Mouse (Mus musculus): ENCODE data around the gene Usp36. TPM values are rescaled to one million over a fixed set of nuclear protein-coding genes. Genes with fewer than 3 reads are reported as not detected.
A peak's percentile ranks its signal among the peaks of the same experiment; 100 is the strongest.
"Not testable (repeated sequence)": the region's sequence is repeated elsewhere in the genome, so short reads cannot be mapped to it uniquely, and the experiment has no call there.

Usp36 gene
- polyA plus RNA-seq, 1 experiment from 2014 or later, result 16.8 TPM

- Histone ChIP-seq H3K27ac (no peak overlapping the region), H3K4me2 (replicated peaks) (no peak overlapping the region), H3K27me3 (replicated peaks) (no peaks in the 10 kb centered on the region), H3K9me3 (no peaks in the 10 kb centered on the region), H3K36me3 (no peaks in the 10 kb centered on the region), H3K4me3 (replicated peaks) (no peak overlapping the region), H3K4me1 (replicated peaks) (peaks cover 12% of the 10 kb centered on the region; the same call in 1 of the 2 replicates), H3K9ac (no peak overlapping the region)
- no peak for ATAC-seq
- 70% methylated on average over 5 of the region's 5 CpGs for WGBS
Observed at GRCm38 (mm10) chr11:118323974-118324373, 33.9 kb upstream of the Usp36 start.

DNA sequence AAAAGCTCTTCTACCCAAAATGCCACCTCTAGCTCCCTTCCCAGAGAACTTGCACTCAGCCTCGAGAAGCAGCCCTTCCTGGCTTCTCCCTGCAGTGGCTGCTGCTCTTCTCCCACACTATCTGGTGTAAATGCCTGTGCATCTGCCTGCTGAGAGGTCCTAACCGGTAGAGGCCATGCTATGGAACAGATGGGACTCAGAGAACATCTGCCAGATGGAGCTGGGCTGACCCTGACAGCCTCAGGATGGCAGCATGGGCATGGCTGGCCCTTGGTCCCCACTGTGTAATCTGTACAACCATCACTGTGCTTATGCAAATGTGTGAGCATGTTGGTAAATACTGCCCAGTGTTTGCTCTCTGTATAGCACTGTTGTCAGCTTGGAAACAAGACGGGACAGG, 32.6 kb upstream of the Usp36 start:
- Histone ChIP-seq H3K27me3 (replicated peaks) (no peaks in the 10 kb centered on the region), H3K4me1 (replicated peaks) (peaks cover 11% of the 10 kb centered on the region; the same call in 1 of the 2 replicates), H3K36me3 (no peaks in the 10 kb centered on the region), H3K27ac (no peak overlapping the region), H3K4me3 (replicated peaks) (no peak overlapping the region), H3K9me3 (no peaks in the 10 kb centered on the region), H3K9ac (no peak overlapping the region), H3K4me2 (replicated peaks) (no peak overlapping the region)
- no peak for ATAC-seq
- WGBS, result 57% methylated on average over 3 of the region's 3 CpGs

- 67% methylated on average over 4 of the region's 4 CpGs for WGBS
- Histone ChIP-seq H3K27ac (no peak overlapping the region), H3K4me3 (replicated peaks) (no peak overlapping the region), H3K9ac (no peak overlapping the region), H3K36me3 (no peaks in the 10 kb centered on the region), H3K9me3 (no peaks in the 10 kb centered on the region), H3K4me2 (replicated peaks) (no peak overlapping the region), H3K4me1 (replicated peaks) (peaks cover 5% of the 10 kb centered on the region; the same call in 1 of the 2 replicates), H3K27me3 (replicated peaks) (no peaks in the 10 kb centered on the region)
- ATAC-seq, result no peak
Observed at GRCm38 (mm10) chr11:118321971-118322370, 31.9 kb upstream of the Usp36 start.

- 86% methylated on average over 7 of the region's 7 CpGs for WGBS
- Histone ChIP-seq H3K4me3 (replicated peaks) (no peak overlapping the region), H3K27ac (no peak overlapping the region), H3K36me3 (0 out of 2 replicates have a peak, but pooled peaks cover 4% of the 10 kb centered on the region), H3K27me3 (replicated peaks) (no peaks in the 10 kb centered on the region), H3K9ac (no peak overlapping the region), H3K4me1 (replicated peaks) (0 out of 2 replicates have a peak, but pooled peaks cover under 1% of the 10 kb centered on the region), H3K9me3 (no peaks in the 10 kb centered on the region), H3K4me2 (replicated peaks) (no peak overlapping the region)
- no peak for ATAC-seq
Observed at GRCm38 (mm10) chr11:118321500-118321899, 31.5 kb upstream of the Usp36 start.

GRCm38 (mm10) chr11:118318678-118319077, 28.6 kb upstream of the Usp36 start:
- no peaks in the 10 kb centered on the region for H3K27me3 ChIP-seq (replicated peaks)
- H3K4me2 ChIP-seq (replicated peaks), result no peak overlapping the region
- ATAC-seq, result no peak
- H3K4me3 ChIP-seq (replicated peaks), result no peak overlapping the region
- no peaks in the 10 kb centered on the region for H3K9me3 ChIP-seq
- 0 out of 2 replicates have a peak, but pooled peaks cover 4% of the 10 kb centered on the region for H3K36me3 ChIP-seq
- H3K9ac ChIP-seq, result no peak overlapping the region
- H3K27ac ChIP-seq, result no peak overlapping the region
- H3K4me1 ChIP-seq (replicated peaks), result no peaks in the 10 kb centered on the region
- WGBS, result 61% methylated on average over 5 of the region's 5 CpGs

GRCm38 (mm10) chr11:118317129-118317528, 27.1 kb upstream of the Usp36 start:
- Histone ChIP-seq H3K9ac (no peak overlapping the region), H3K9me3 (no peaks in the 10 kb centered on the region), H3K4me1 (replicated peaks) (no peaks in the 10 kb centered on the region), H3K27me3 (replicated peaks) (no peaks in the 10 kb centered on the region), H3K4me3 (replicated peaks) (no peak overlapping the region), H3K36me3 (0 out of 2 replicates have a peak, but pooled peaks cover 4% of the 10 kb centered on the region), H3K27ac (no peak overlapping the region), H3K4me2 (replicated peaks) (no peak overlapping the region)
- 15% methylated on average over 7 of the region's 7 CpGs for WGBS
- ATAC-seq, result peak; percentile 59; the same call in 1 of the 2 replicates

DNA sequence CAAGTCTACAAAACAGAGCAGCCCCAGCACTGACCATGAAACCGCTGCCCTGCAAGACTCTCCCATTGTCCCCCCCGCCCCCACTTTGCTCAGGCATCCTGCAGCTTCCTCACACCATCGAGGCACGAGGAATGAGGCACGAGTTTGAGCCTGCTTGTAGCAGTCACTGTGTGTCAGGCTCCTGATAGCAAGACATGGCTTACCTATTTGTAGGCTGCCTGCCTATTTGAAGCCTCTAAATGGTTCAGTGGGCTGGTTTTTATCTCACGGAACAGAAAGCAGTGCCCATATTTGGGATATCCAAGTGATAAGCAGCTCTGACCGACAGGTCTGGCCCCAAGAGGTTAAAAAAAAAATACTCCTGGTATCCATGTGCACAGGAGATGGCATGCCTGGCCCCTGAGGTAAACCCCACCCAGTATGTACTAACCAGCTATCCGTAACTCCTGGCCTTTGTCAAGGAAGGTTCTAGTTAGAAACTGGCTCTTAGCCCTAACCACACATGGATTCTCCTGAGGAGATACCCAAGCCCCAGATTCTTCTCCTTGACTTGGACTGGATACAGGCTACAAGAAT, 26.3 kb upstream of the Usp36 start:
- WGBS, result 84% methylated on average over 8 of the region's 8 CpGs
- Histone ChIP-seq H3K4me2 (replicated peaks) (no peak overlapping the region), H3K36me3 (0 out of 2 replicates have a peak, but pooled peaks cover 4% of the 10 kb centered on the region)

DNA sequence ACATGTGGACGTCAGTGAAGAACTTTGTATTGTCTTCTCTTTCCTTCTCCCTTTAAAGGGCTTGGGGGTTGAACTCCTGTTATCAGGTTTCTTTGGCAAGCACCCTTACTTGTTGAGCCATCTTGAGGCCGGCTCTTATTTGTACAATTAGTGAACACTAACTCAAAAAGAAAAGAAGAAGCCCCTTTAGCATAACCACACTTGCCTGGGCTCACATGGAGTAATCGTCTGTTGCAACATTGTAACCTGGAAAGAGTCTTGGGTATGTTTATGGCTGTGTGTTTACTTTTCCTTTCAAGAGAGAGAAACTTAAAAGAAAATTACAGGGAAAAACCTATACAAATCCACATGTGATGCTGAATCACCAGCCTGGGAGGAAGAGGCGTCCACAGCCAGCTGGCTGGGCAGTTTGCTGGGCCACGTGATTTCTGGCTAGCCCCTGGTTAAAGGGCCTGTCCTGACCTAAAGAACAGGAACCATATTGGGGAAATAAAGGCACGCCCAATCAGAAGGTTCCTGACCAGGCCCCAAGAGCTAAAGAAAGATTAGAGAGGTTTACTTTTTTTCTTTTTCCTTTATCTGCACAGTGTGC, 22.2 kb upstream of the Usp36 start:
- no peaks in the 10 kb centered on the region for H3K27me3 ChIP-seq (replicated peaks)
- H3K4me3 ChIP-seq (replicated peaks), result no peak overlapping the region
- ATAC-seq, result no peak
- H3K36me3 ChIP-seq, result peaks cover 21% of the 10 kb centered on the region
- no peaks in the 10 kb centered on the region for H3K4me1 ChIP-seq (replicated peaks)
- 68% methylated on average over 6 of the region's 6 CpGs for WGBS
- no peak overlapping the region for H3K27ac ChIP-seq
- no peak overlapping the region for H3K9ac ChIP-seq
- no peaks in the 10 kb centered on the region for H3K9me3 ChIP-seq
- H3K4me2 ChIP-seq (replicated peaks), result no peak overlapping the region

More for the DNA sequence above, 26.3 kb upstream of the Usp36 start:
- no peaks in the 10 kb centered on the region for H3K4me1 ChIP-seq (replicated peaks)
- H3K4me3 ChIP-seq (replicated peaks), result no peak overlapping the region
- H3K27me3 ChIP-seq (replicated peaks), result no peaks in the 10 kb centered on the region
- H3K9me3 ChIP-seq, result no peaks in the 10 kb centered on the region
- H3K9ac ChIP-seq, result no peak overlapping the region
- ATAC-seq, result no peak
- H3K27ac ChIP-seq, result no peak overlapping the region

DNA sequence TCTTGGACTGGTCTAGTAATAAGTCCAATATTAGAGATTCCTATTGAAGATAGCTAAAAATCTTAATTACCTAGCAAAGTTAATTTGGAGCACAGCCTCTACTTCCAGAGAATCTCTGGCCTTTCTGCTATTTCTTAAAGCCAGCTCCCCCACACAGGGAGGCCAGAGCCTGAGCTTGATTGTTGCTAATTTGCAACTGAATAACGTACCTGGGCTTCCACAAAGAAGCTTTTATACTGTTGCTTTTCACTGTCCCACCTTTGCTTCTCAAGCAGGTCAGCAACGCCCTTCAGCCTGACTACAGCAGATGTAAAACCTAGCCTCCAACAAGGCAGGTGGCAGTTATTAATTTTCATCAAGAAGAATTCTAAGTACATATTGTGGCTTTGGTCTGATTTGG, 17.9 kb upstream of the Usp36 start:
- peaks cover 17% of the 10 kb centered on the region for H3K36me3 ChIP-seq

DNA sequence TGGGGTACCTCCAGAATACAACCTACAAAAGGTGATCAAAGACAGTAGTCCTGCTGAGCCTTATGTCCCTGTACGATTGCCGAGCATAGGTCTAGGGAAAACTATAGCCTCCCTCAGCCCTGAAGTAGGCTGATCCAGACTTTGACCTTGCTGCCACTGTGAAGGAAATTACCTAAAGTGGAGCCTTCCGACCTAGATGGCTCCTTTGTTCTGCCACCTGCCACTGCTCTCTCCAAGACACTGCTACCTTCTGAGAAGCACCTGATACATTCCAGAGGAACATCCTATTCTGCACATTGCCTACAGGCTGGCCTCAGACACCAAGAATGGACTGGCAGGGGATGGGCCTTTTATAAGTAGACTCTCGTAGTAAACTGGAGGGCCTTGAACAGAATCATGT, 13.9 kb upstream of the Usp36 start:
- not testable (repeated sequence) for H3K27ac ChIP-seq
- WGBS, result 81% methylated on average over 4 of the region's 4 CpGs

More for the DNA sequence above, 17.9 kb upstream of the Usp36 start:
- WGBS, result 89% methylated on average over 2 of the region's 2 CpGs
- H3K4me1 ChIP-seq (replicated peaks); H3K4me2 ChIP-seq (replicated peaks); ATAC-seq; H3K27me3 ChIP-seq (replicated peaks); H3K9ac ChIP-seq; H3K4me3 ChIP-seq (replicated peaks); H3K9me3 ChIP-seq; H3K27ac ChIP-seq: not testable (repeated sequence)

GRCm38 (mm10) chr11:118298810-118299209, 8.8 kb upstream of the Usp36 start:
- no peak overlapping the region for H3K4me3 ChIP-seq (replicated peaks)
- no peaks in the 10 kb centered on the region for H3K4me1 ChIP-seq (replicated peaks)
- 74% methylated on average over 2 of the region's 2 CpGs for WGBS
- H3K9me3 ChIP-seq, result no peaks in the 10 kb centered on the region
- H3K27ac ChIP-seq, result no peak overlapping the region
- H3K4me2 ChIP-seq (replicated peaks), result no peak overlapping the region
- no peak overlapping the region for H3K9ac ChIP-seq
- H3K36me3 ChIP-seq, result no peaks in the 10 kb centered on the region
- peak; percentile 28; the same call in 1 of the 2 replicates for ATAC-seq
- no peaks in the 10 kb centered on the region for H3K27me3 ChIP-seq (replicated peaks)

More for the DNA sequence above, 13.9 kb upstream of the Usp36 start:
- not testable (repeated sequence) for H3K4me1 ChIP-seq (replicated peaks); H3K9me3 ChIP-seq; H3K36me3 ChIP-seq; H3K4me2 ChIP-seq (replicated peaks); ATAC-seq; H3K9ac ChIP-seq; H3K27me3 ChIP-seq (replicated peaks); H3K4me3 ChIP-seq (replicated peaks)

- 81% methylated on average over 3 of the region's 3 CpGs for WGBS
- H3K9ac ChIP-seq, result no peak overlapping the region
- no peak overlapping the region for H3K4me3 ChIP-seq (replicated peaks)
- no peaks in the 10 kb centered on the region for H3K4me1 ChIP-seq (replicated peaks)
- no peaks in the 10 kb centered on the region for H3K36me3 ChIP-seq
- no peak overlapping the region for H3K27ac ChIP-seq
- H3K27me3 ChIP-seq (replicated peaks), result no peaks in the 10 kb centered on the region
- H3K9me3 ChIP-seq, result no peaks in the 10 kb centered on the region
- H3K4me2 ChIP-seq (replicated peaks), result no peak overlapping the region
- no peak for ATAC-seq
Observed at GRCm38 (mm10) chr11:118297967-118298366, 7.9 kb upstream of the Usp36 start.

DNA sequence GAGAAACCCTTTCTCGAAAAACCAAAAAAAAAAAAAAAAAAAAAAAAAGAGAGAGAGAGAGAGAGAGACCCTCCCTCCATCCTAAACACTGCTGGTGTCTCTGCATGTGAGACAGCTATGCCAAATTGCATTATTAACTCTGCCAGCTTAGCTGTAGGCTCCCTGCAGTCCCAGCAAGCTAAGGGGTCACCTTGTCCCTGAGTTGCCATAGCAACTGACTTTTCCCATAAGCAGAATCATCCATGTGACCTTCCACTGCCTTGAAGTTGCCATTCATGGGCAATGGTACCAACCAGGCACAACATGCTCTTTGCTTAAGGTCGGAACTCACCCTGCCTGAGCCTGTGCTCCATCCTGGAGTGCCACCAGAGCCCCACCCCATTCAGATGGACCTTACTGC, 5.0 kb upstream of the Usp36 start:
- Histone ChIP-seq H3K27me3 (replicated peaks) (no peaks in the 10 kb centered on the region), H3K4me2 (replicated peaks) (no peak overlapping the region), H3K36me3 (no peaks in the 10 kb centered on the region), H3K9ac (no peak overlapping the region), H3K4me3 (replicated peaks) (no peak overlapping the region), H3K27ac (no peak overlapping the region), H3K9me3 (no peaks in the 10 kb centered on the region), H3K4me1 (replicated peaks) (0 out of 2 replicates have a peak, but pooled peaks cover 4% of the 10 kb centered on the region)
- 82% methylated on average over 2 of the region's 2 CpGs for WGBS
- no peak for ATAC-seq

All from intestine, embryonic 15.5 days (tissue).